Mouse (Mus musculus) forebrain, embryonic 13.5 days (tissue): ENCODE data around the gene Dll4. TPM values are rescaled to one million over a fixed set of nuclear protein-coding genes. Genes with fewer than 3 reads are reported as not detected.

Experiments
- ATAC-seq: fragments of 200-750 bp; cut with Nextera tagmentation; 2 replicates; pipeline ENCODE4 v1.8.0; 2017
- H3K27ac ChIP-seq: fragments of 300-500 bp; sonication (generic); 2 replicates; pipeline ENCODE4 v1.5.1; 2015; ENCODE audit warnings: inconsistent platforms, mild to moderate bottlenecking, moderate library complexity
- H3K27me3 ChIP-seq: fragments of 300-500 bp; sonication (generic); 2 replicates; pipeline ENCODE4 v1.6.1; 2015; ENCODE audit warnings: mild to moderate bottlenecking, inconsistent platforms
- H3K36me3 ChIP-seq: fragments of 300-500 bp; sonication (generic); 2 replicates; pipeline ENCODE4 v1.6.1; 2015; ENCODE audit warnings: mild to moderate bottlenecking, inconsistent platforms; ENCODE audit not compliant: poor library complexity, severe bottlenecking
- H3K4me1 ChIP-seq: fragments of 300-500 bp; sonication (generic); 2 replicates; pipeline ENCODE4 v1.6.1; 2015; ENCODE audit warnings: inconsistent platforms
- H3K4me2 ChIP-seq: fragments of 300-500 bp; sonication (generic); 2 replicates; pipeline ENCODE4 v1.6.1; 2015; ENCODE audit warnings: inconsistent platforms, mild to moderate bottlenecking, moderate library complexity
- H3K4me3 ChIP-seq: fragments of 300-500 bp; sonication (generic); 2 replicates; pipeline ENCODE4 v1.5.1; 2015; ENCODE audit warnings: mild to moderate bottlenecking, inconsistent platforms
- H3K9ac ChIP-seq: fragments of 300-500 bp; sonication (generic); 2 replicates; pipeline ENCODE4 v1.6.1; 2015; ENCODE audit warnings: mild to moderate bottlenecking, inconsistent platforms
- H3K9me3 ChIP-seq: fragments of 300-500 bp; sonication (generic); replicated peaks from 2 replicates; pipeline ENCODE4 v1.6.1; 2016; ENCODE audit warnings: inconsistent platforms
- WGBS: fragments of 180-500 bp; shearing (Covaris S2); methylation state at CpG from one replicate; pipeline ENCODE4 v1.1.7; 2015; 5-methylcytosine and 5-hydroxymethylcytosine counted together
- polyA plus RNA-seq: library from polyadenylated mRNA; unstranded; fragments of >200 nt; fragmentation: Nextera tagmentation; extraction: Ambion mirVana; gene quantifications from 2 replicates; pipeline ENCODE4 v1.2.1, GENCODE M21; 2015

Gene Dll4
- polyA plus RNA-seq, 1 experiment from 2014 or later, result 4.0 TPM

DNA sequence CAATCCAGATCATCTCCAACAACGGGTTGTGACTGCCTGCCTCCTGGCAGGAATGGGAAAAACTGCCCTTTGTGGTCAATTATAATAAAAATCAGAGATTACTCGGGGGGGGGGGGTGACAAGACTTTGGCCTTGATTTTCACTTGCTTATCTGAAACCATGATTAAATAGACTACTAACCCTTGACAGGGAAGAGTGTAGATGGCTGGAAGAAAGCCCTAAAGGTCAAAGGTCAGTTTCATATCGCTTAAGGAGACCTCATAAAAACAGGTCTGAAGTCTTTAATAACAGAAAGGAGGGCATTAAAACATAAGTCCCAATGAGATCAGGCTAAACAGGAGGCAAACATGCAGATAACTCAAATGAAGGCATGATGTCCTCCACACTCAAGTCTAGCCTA is 41.8 kb downstream of the Dll4 start:
- WGBS, result 70% methylated on average over 3 of the region's 3 CpGs
- no peak for ATAC-seq
- no peaks in the 10 kb centered on the region for H3K4me1 ChIP-seq

DNA sequence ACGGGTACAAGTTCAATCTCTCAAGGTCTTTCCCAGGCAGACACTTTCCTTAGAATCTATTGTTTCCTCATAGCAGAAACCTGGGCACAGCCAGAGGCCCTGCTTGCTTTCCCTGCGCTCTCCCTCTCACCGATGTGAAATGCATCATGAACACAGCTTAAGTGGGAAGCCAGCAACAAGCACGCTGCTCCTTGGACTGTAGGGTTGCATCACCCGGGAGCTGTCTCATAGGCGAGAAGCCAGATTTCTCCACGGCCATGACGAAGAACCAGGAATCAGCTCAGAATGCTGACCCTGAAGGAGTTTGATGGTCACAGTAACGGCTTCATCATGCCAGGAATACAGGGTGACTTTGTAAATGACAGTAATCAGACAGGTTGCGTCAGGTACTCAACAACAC is 44.5 kb downstream of the Dll4 start:
- Histone ChIP-seq H3K36me3 (peaks cover 64% of the 10 kb centered on the region), H3K9me3 (no peaks in the 10 kb centered on the region), H3K4me2 (no peak overlapping the region), H3K27ac (no peak overlapping the region), H3K4me1 (no peaks in the 10 kb centered on the region), H3K9ac (no peak overlapping the region), H3K27me3 (no peaks in the 10 kb centered on the region), H3K4me3 (no peak overlapping the region)
- WGBS, result 95% methylated on average over 10 of the region's 10 CpGs
- ATAC-seq, result no peak

More for the DNA sequence above, 41.8 kb downstream of the Dll4 start:
- no peak overlapping the region for H3K4me2 ChIP-seq
- no peak overlapping the region for H3K27ac ChIP-seq
- H3K4me3 ChIP-seq, result no peak overlapping the region
- no peaks in the 10 kb centered on the region for H3K27me3 ChIP-seq
- H3K36me3 ChIP-seq, result peaks cover 37% of the 10 kb centered on the region
- H3K9ac ChIP-seq, result no peak overlapping the region
- H3K9me3 ChIP-seq, result no peaks in the 10 kb centered on the region

DNA sequence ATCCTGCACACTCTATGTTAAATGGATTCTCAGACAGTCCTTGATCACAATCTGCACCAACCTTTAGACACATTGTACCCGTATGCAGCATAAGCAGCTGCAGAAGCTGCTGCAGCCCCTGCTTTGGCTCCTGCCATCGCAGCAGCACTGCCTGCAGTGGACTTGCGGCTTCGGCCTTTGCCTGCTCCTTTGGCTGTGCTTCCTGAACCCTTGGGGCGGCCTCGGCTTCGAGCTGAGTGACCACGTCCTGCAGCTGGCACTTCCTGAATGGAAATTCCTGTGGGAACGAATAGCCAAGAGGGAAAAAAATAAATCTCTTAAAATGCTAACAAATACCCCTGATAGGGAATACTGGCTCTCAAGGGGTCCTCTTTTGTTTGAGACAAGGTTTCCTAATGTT is 51.7 kb downstream of the Dll4 start:
- ATAC-seq, result no peak
- Histone ChIP-seq H3K27ac (no peak overlapping the region), H3K9ac (no peak overlapping the region), H3K36me3 (peaks cover 97% of the 10 kb centered on the region), H3K27me3 (no peaks in the 10 kb centered on the region), H3K4me3 (no peak overlapping the region), H3K9me3 (no peaks in the 10 kb centered on the region), H3K4me2 (no peak overlapping the region), H3K4me1 (no peaks in the 10 kb centered on the region)
- WGBS, result 82% methylated on average over 9 of the region's 9 CpGs

DNA sequence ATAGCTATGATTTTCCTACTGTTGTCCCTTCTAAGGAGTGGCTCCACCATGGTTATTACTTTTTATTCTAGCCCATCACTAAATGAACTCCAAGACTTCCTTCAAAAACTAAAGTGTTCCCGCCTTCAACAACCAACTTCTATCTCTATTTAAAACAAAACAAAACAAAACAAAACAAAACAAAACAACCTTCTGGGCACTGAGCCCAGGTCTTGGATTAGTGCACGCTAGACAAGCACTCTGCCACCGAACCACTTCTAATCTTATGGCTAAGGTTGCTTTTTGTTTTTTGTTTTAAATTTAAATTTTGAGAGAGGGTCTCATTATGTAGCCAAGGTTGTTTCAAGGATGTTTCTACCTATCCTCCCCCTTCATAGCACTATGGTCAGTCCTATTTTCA is 52.2 kb downstream of the Dll4 start:
- Histone ChIP-seq H3K4me1 (no peaks in the 10 kb centered on the region), H3K27me3 (no peaks in the 10 kb centered on the region), H3K27ac (no peak overlapping the region), H3K4me3 (no peak overlapping the region), H3K9me3 (no peaks in the 10 kb centered on the region), H3K36me3 (peaks cover 97% of the 10 kb centered on the region), H3K4me2 (no peak overlapping the region), H3K9ac (no peak overlapping the region)
- WGBS, result 53% methylated on average over 3 of the region's 3 CpGs
- ATAC-seq, result no peak

DNA sequence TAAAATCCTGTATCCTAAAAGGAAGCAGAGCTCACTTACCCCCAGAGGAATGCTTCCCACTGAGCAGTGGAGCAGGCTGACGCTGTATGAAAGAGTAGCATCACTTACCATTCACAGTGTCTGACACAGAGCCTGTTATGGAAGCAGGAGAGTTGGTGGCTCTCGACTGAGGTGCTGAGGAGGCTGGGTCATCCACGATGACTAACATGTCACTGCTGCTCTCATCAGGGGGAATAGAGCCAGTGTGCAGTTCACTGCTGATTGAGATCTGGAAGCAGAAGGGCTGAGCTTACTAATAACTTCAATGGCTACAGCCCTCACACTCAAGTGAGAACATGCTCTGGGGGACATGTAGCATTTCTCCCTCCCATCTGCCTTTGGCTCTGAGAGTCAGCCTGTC is 53.9 kb downstream of the Dll4 start:
- Histone ChIP-seq H3K27me3 (no peaks in the 10 kb centered on the region), H3K9me3 (no peaks in the 10 kb centered on the region), H3K4me2 (no peak overlapping the region), H3K4me3 (no peak overlapping the region), H3K4me1 (no peaks in the 10 kb centered on the region), H3K27ac (no peak overlapping the region), H3K36me3 (peaks cover 87% of the 10 kb centered on the region), H3K9ac (no peak overlapping the region)
- WGBS, result 91% methylated on average over 3 of the region's 3 CpGs
- ATAC-seq, result no peak

Other genes with a start within 250 kb of the Dll4 start
- gene Rad51, start 213.0 kb upstream of the Dll4 start, polyA plus RNA-seq, result 42.9 and 50.7 TPM in 2 replicates
- gene Rmdn3, start 168.8 kb upstream of the Dll4 start, polyA plus RNA-seq, result 44.7 and 49.6 TPM in 2 replicates
- gene Gchfr, start 158.0 kb upstream of the Dll4 start, polyA plus RNA-seq, result 1.7 and 2.5 TPM in 2 replicates
- 0.88 and 0.93 TPM in 2 replicates for gene Gm14137, start 151.3 kb upstream of the Dll4 start, polyA plus RNA-seq
- 49.3 and 53.9 TPM in 2 replicates for gene Zfyve19, start 117.2 kb upstream of the Dll4 start, polyA plus RNA-seq
- 25.0 and 25.2 TPM in 2 replicates for gene Dnajc17, start 117.0 kb upstream of the Dll4 start, polyA plus RNA-seq
- not detected in 2 replicates for gene Ppp1r14d, start 95.9 kb upstream of the Dll4 start, polyA plus RNA-seq
- 0.26 and 0.52 TPM in 2 replicates for gene Spint1, start 88.4 kb upstream of the Dll4 start, polyA plus RNA-seq
- gene Rhov, start 54.5 kb upstream of the Dll4 start, polyA plus RNA-seq, result 6.2 and 8.0 TPM in 2 replicates
- gene Vps18, start 37.0 kb upstream of the Dll4 start, polyA plus RNA-seq, result 21.2 and 23.5 TPM in 2 replicates
- 2.3 and 3.4 TPM in 2 replicates for gene Chac1, start 25.4 kb downstream of the Dll4 start, polyA plus RNA-seq
- 4.1 and 4.6 TPM in 2 replicates for gene Ino80, start 151.9 kb downstream of the Dll4 start, polyA plus RNA-seq
- gene Exd1, start 221.8 kb downstream of the Dll4 start, polyA plus RNA-seq, result 0.34 and 0.59 TPM in 2 replicates
- gene Chp1, start 221.9 kb downstream of the Dll4 start, polyA plus RNA-seq, result 65.7 and 69.6 TPM in 2 replicates